Mouse (Mus musculus): ENCODE measurements around the gene Lmtk3.

- TF ChIP-seq POLR2A (IDR thresholded peaks at IDR 0.05; ENCODE audit: insufficient read length, low read depth) (no peak), USF1 (IDR thresholded peaks at IDR 0.05; ENCODE audit: low read depth) (no peak), CEBPB (IDR thresholded peaks at IDR 0.05; ENCODE audit: insufficient read depth, poor library complexity, severe bottlenecking) (no peak)
These were observed 8.4 kb downstream of the Lmtk3 start for GRCm38 (mm10) chr7:45791756-45792490.

Measured in myocyte (in vitro differentiated cells).